Mouse (Mus musculus): ENCODE results near the gene Cphx2. TPM values are rescaled to one million over a fixed set of nuclear protein-coding genes. Genes with fewer than 3 reads are reported as not detected.
"Not testable (repeated sequence)": the region's sequence is repeated elsewhere in the genome, so short reads cannot be mapped to it uniquely, and the experiment has no call there.

Cphx2 gene
- polyA plus RNA-seq (2012; rRNA removed) = not detected in 2 replicates

DNA sequence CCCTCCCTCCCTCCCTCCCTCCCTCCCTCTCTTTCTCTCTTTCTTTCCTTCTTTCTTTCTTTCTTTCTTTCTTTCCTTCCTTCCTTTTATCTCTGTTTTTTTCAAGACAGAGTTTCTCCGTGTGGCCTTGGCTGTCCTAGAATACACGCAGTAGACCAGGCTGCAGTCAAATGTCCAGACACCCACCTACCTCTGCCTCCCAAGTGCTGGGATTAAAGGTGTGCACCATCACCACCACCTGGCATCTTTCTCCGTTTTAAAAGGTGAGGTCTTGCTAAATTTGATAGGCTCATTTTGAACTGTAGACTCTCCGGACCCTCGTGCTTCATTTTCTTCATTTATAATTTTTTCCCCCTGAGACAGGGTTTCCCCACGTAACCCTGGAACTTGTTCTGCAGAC lies at the start of gene Cphx2:
TSS of gene Cphx2 (plus strand) at position 301 of the 400 bp plus-strand sequence.
- H3K4me1 ChIP-seq (ENCODE audit: control insufficient read depth, insufficient read depth, low read length); H3K36me3 ChIP-seq (ENCODE audit: control insufficient read depth, insufficient read depth, low read length); H3K27me3 ChIP-seq (ENCODE audit: control insufficient read depth, insufficient read depth, low read length); H3K4me3 ChIP-seq (ENCODE audit: control insufficient read depth, low read depth, low read length); H3K27ac ChIP-seq (ENCODE audit: control insufficient read depth, insufficient read depth, low read depth, low read length): not testable (repeated sequence)

DNA sequence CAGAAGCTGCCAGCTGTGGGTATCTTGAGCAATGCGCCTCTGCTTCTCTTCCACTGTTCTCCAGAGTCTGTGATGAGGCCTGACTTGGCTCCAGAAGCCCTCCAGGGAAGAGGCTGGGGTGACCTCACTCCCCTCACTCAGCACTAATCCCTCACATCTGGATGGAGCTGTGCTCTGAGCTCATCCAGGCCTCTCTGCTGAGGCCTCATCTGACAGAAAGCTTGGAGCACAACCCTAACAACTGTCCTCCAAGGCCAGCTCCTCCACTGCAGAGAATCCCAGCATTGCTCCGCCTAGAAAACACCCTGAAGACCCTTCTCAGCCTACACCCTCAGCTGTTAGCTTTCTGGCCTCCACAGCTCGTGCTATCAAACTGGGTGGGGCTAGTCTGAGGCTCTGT lies 47.0 kb upstream of the Cphx2 start:
- not testable (repeated sequence) for H3K4me1 ChIP-seq (ENCODE audit: control insufficient read depth, insufficient read depth, low read length); H3K27me3 ChIP-seq (ENCODE audit: control insufficient read depth, insufficient read depth, low read length); H3K27ac ChIP-seq (ENCODE audit: control insufficient read depth, insufficient read depth, low read depth, low read length); H3K36me3 ChIP-seq (ENCODE audit: control insufficient read depth, insufficient read depth, low read length); H3K4me3 ChIP-seq (ENCODE audit: control insufficient read depth, low read depth, low read length)

DNA sequence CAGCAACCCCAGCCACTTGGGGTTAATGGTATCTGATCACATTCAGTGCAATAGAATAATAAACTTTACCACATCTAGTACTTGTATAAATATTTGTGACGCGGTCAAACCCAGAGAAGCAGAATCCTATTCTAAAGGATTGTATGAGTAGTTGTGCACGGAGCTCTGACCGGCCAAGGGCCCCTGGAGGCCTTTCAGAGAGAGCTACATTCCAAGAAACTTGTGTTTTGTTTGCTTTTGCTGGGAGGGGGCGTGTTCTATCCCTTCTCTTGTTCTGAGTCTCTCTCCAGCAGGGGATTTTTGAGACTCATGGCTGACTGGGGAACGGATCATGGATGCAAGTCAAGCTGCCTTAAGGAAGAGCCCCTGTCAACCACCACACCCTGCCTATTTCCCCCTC lies 45.9 kb upstream of the Cphx2 start:
- not testable (repeated sequence) for H3K27me3 ChIP-seq (ENCODE audit: control insufficient read depth, insufficient read depth, low read length); H3K4me3 ChIP-seq (ENCODE audit: control insufficient read depth, low read depth, low read length); H3K27ac ChIP-seq (ENCODE audit: control insufficient read depth, insufficient read depth, low read depth, low read length); H3K4me1 ChIP-seq (ENCODE audit: control insufficient read depth, insufficient read depth, low read length); H3K36me3 ChIP-seq (ENCODE audit: control insufficient read depth, insufficient read depth, low read length)

DNA sequence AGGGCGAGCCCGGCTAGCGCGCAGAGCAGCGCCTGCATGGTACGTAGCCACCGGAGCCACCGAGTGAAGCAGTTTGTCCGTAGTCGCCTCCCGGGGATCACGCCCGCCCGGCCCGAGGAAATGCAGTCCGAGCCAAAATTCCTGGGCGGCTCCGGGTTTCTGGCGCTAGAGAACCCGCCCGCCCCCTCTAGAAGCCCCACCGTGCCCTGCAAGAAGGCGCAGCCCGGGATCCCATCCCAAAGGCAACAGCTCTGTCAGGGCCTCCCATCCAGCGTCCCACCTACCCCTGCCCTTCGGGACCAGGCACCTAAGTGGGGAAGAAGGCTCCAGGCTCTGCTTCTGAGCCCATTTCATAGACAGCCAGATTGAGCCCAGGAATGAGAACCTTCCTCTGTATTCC lies 38.7 kb upstream of the Cphx2 start, which contains the start of gene Gm9780:
TSS of gene Gm9780 (minus strand) at position 101 of the 400 bp plus-strand sequence.
- H3K27ac ChIP-seq (ENCODE audit: control insufficient read depth, insufficient read depth, low read depth, low read length) = not testable (repeated sequence)

DNA sequence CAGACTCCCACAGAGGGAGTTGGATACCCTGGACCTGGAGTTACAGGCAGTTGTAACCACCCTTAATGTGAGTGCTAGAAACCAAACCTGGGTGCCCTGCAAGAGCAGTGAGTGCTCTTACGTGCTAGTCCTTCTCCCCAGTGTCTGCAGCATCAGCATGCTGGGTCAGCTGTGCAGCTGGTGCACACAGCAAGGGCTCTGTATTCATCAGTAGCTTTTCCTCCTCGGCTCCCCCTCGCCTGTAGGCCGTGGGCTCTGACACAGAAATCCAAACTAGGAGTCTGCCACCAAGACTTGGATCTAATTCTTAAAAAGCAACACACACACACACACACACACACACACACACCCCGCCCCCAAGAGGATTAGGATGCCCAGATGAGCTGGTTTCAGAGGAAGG lies 36.3 kb upstream of the Cphx2 start:
- not testable (repeated sequence) for H3K4me1 ChIP-seq (ENCODE audit: control insufficient read depth, insufficient read depth, low read length); H3K36me3 ChIP-seq (ENCODE audit: control insufficient read depth, insufficient read depth, low read length); H3K27ac ChIP-seq (ENCODE audit: control insufficient read depth, insufficient read depth, low read depth, low read length); H3K27me3 ChIP-seq (ENCODE audit: control insufficient read depth, insufficient read depth, low read length); H3K4me3 ChIP-seq (ENCODE audit: control insufficient read depth, low read depth, low read length)

More for the DNA sequence above, 38.7 kb upstream of the Cphx2 start, which contains the start of gene Gm9780:
- not testable (repeated sequence) for H3K27me3 ChIP-seq (ENCODE audit: control insufficient read depth, insufficient read depth, low read length); H3K4me3 ChIP-seq (ENCODE audit: control insufficient read depth, low read depth, low read length); H3K4me1 ChIP-seq (ENCODE audit: control insufficient read depth, insufficient read depth, low read length); H3K36me3 ChIP-seq (ENCODE audit: control insufficient read depth, insufficient read depth, low read length)

DNA sequence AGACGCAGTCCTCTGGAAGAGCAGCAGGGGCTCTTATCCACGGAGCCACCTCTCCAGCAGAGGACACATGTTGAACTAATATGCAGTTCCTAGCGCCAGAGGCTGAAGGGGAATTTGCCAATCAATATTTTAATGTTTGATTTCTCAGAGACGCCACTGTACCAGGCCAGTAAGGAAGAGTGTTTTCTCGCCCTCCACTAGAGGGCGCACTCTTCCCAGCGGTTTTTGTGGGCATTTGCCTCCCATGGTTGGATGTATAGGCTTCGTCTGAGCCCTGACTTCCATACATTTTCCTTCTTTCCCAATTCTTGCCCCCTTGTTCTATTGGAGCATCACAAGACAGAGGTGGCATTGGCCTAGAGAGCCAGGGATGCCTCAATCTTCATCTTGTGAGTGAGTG lies 34.3 kb upstream of the Cphx2 start:
- not testable (repeated sequence) for H3K36me3 ChIP-seq (ENCODE audit: control insufficient read depth, insufficient read depth, low read length); H3K27me3 ChIP-seq (ENCODE audit: control insufficient read depth, insufficient read depth, low read length); H3K27ac ChIP-seq (ENCODE audit: control insufficient read depth, insufficient read depth, low read depth, low read length); H3K4me3 ChIP-seq (ENCODE audit: control insufficient read depth, low read depth, low read length); H3K4me1 ChIP-seq (ENCODE audit: control insufficient read depth, insufficient read depth, low read length)

DNA sequence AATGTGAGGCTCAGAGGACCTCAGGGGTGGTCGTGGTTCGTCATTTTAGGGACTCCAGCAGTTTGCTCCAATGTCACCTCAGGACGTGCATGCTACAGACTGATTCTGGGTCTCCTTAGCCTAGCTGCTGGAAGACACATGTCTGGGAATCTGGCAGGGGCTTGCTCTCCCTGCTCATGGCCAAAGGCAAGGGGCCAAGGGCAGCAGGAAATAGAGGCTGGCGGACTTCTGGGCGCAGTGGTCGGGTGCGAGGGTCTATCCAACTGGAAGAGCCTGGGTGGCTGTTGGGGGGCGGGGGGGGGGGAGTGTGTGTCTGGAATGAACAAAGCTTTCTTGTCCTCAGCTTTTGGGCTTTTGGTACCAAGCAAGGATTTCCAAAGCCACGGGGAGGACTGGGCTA lies 32.5 kb upstream of the Cphx2 start:
- not testable (repeated sequence) for H3K4me3 ChIP-seq (ENCODE audit: control insufficient read depth, low read depth, low read length); H3K27ac ChIP-seq (ENCODE audit: control insufficient read depth, insufficient read depth, low read depth, low read length); H3K36me3 ChIP-seq (ENCODE audit: control insufficient read depth, insufficient read depth, low read length); H3K27me3 ChIP-seq (ENCODE audit: control insufficient read depth, insufficient read depth, low read length); H3K4me1 ChIP-seq (ENCODE audit: control insufficient read depth, insufficient read depth, low read length)

DNA sequence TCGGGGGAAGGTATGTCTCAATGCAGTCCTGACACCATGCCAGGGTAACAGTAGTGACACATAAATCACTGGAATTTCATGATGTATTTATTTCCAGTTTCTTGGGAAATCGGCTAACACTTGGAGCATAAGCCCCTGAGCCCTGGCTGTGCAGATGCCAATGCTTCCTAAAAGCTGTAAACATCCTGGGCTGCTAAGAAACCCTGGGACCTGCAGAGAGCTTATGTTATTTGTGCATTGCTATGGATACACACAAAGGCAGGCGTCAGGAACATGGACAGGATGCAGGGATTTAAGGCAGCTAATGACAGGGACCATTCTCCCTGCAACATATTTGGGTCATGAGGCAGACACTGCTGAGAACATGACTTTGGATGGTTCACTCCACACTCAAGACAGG lies 23.1 kb upstream of the Cphx2 start:
- not testable (repeated sequence) for H3K4me3 ChIP-seq (ENCODE audit: control insufficient read depth, low read depth, low read length); H3K27ac ChIP-seq (ENCODE audit: control insufficient read depth, insufficient read depth, low read depth, low read length); H3K27me3 ChIP-seq (ENCODE audit: control insufficient read depth, insufficient read depth, low read length); H3K36me3 ChIP-seq (ENCODE audit: control insufficient read depth, insufficient read depth, low read length); H3K4me1 ChIP-seq (ENCODE audit: control insufficient read depth, insufficient read depth, low read length)

DNA sequence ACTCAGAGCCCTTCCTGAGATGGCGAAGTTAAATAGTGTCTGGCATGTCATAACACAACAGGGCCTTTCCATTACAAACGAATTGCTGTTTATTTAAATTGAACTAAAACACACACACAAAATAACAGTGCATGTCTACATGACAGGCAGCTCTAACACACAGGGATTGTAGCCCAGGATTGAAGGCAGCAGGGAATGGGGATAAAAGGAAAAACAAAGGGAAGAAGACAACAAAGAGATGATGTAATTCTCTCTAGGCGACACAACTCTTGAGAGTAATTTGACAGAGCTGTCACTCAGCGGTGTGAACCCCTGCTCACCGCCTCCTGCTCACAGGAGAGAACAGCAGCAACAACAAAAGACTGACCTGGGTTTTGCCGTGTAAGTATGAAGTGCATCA lies 22.0 kb upstream of the Cphx2 start:
- H3K4me3 ChIP-seq (ENCODE audit: control insufficient read depth, low read depth, low read length); H3K36me3 ChIP-seq (ENCODE audit: control insufficient read depth, insufficient read depth, low read length); H3K4me1 ChIP-seq (ENCODE audit: control insufficient read depth, insufficient read depth, low read length); H3K27me3 ChIP-seq (ENCODE audit: control insufficient read depth, insufficient read depth, low read length); H3K27ac ChIP-seq (ENCODE audit: control insufficient read depth, insufficient read depth, low read depth, low read length): not testable (repeated sequence)

DNA sequence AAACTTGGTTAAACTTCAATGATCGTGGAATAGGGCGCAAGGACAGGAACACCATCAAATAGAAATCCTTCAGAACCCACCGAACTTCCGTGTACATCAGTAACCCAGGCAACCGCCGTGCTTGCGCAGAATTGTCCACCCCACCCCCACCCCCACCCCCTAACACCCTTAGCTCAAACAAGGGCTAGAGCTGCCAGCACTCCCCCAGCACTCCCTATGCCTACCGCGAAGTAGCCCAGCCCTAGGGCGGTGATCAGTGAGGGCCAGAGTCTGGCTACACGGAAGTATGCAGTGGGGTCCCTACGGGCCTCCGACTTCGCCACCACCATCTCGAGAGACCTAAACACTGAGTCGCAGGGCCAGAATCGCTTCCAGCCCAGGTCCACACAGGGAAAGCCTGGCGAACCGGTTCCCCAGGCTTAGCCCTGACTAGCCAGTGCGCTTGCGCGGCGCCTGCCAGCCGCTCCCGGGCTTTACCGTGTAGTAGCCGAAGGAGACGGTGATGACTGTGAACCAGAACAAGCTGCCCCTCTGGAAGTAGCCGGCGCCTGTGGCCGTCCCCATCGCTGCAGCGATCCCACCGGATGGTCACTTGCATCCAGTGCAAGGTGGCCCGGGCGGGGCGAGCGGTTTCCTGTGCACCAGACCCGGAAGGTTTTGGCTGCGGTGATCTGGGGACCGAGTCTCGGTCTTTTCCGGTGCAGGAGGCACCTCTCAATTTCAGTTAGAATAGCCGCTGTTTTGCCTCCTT lies 14.6 kb upstream of the Cphx2 start:
- H3K27ac ChIP-seq (ENCODE audit: control insufficient read depth, insufficient read depth, low read depth, low read length); H3K27me3 ChIP-seq (ENCODE audit: control insufficient read depth, insufficient read depth, low read length); H3K36me3 ChIP-seq (ENCODE audit: control insufficient read depth, insufficient read depth, low read length); H3K4me1 ChIP-seq (ENCODE audit: control insufficient read depth, insufficient read depth, low read length); H3K4me3 ChIP-seq (ENCODE audit: control insufficient read depth, low read depth, low read length): not testable (repeated sequence)

DNA sequence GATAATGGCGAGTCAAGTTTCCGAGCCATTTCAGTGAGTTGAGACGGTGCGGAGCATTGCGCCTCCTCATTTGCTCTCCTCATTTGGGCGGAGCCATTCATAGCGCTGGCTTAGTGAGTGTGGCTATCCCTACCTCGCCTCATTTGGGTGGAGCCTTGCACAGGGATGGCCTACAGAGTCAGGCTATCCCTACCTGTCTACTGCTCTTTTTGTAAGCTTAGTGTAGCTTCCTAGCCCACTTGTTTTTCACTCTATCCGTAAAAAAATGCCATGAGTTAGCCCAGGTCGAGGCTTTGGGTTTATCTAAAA lies 14.0 kb upstream of the Cphx2 start, which contains the start of gene Tmem254c:
TSS of gene Tmem254c (minus strand) at position 31 of the 309 bp plus-strand sequence.
- H3K4me3 ChIP-seq (ENCODE audit: control insufficient read depth, low read depth, low read length); H3K27me3 ChIP-seq (ENCODE audit: control insufficient read depth, insufficient read depth, low read length); H3K27ac ChIP-seq (ENCODE audit: control insufficient read depth, insufficient read depth, low read depth, low read length); H3K36me3 ChIP-seq (ENCODE audit: control insufficient read depth, insufficient read depth, low read length); H3K4me1 ChIP-seq (ENCODE audit: control insufficient read depth, insufficient read depth, low read length): not testable (repeated sequence)

DNA sequence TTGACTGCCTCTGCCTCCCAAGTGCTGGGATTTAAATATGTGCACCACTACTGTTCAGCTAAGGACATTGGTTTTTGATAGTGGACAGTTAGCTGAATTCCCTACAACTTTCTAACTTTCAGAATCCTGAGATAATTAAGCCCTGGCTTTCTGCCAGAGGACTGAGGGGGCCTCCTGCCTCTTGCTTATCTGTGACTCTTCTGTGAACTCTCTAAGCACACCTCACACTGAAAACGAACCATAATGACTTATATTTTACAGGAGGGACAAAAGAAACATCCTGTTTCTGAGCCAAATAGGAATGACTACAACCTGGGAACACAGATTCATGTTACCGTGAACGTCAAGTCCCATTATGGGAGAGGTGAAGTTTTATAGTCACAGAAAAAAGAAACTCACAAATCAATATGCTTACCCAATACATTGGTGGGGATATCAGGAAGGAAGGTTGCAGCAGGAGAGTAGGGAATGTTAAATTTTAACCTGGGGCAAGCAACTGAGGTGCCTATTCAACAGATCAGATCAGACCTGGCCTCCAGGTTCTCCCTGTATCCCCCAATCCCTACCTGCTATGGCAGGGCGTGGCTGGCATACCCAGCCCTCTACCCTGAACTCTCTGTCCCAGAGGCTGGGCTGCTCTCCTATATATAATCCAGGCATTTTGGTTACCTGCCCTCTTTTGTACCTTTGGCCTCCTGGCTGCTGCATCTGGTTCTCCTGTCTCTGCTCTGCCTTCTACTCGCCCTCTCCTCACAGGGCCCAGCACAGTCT lies 4.5 kb upstream of the Cphx2 start:
- H3K36me3 ChIP-seq (ENCODE audit: control insufficient read depth, insufficient read depth, low read length); H3K27ac ChIP-seq (ENCODE audit: control insufficient read depth, insufficient read depth, low read depth, low read length); H3K4me3 ChIP-seq (ENCODE audit: control insufficient read depth, low read depth, low read length); H3K27me3 ChIP-seq (ENCODE audit: control insufficient read depth, insufficient read depth, low read length); H3K4me1 ChIP-seq (ENCODE audit: control insufficient read depth, insufficient read depth, low read length): not testable (repeated sequence)
